Mouse (Mus musculus): ENCODE data around the gene Mapk8ip2. TPM values are rescaled to one million over a fixed set of nuclear protein-coding genes. Genes with fewer than 3 reads are reported as not detected.
A peak's percentile ranks its signal among the peaks of the same experiment; 100 is the strongest.

Gene Mapk8ip2
- polyA plus RNA-seq, 1 experiment: not detected

DNA sequence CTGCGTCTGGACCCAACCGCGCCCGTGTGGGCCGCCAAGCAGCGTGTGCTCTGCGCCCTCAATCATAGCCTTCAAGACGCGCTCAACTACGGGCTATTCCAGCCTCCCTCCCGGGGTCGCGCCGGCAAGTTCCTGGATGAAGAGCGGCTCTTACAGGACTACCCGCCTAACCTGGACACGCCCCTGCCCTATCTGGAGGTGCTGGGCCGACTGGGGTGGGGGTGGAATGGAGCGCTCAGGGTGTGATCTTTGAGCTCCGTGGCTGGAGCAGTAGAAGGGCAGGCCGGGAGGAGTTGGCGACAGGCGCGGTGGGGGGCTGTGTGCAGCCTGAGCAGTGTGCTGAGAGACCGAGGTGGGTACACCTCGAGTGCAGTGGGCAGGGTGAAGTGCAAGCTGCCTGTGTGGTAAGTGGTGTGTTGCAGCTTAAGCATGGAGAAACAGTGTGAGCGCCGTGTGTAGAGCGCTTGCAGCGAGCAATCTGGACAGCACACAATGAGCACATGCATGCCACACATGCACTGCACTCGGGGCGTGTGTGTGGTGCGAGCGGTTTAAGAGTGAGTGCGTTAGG, 46.6 kb downstream of the Mapk8ip2 start:
- Histone ChIP-seq H3ac (ENCODE audit: control insufficient read depth, insufficient read length, low read depth) (no peak overlapping the region), H3K79me2 (ENCODE audit: control insufficient read depth, insufficient read depth) (no peaks in the 10 kb centered on the region), H3K79me3 (ENCODE audit: low read depth) (no peaks in the 10 kb centered on the region), H3K4me3 (ENCODE audit: insufficient read depth, poor library complexity, severe bottlenecking) (peak overlapping the region; percentile 18), H3K27me3 (ENCODE audit: control insufficient read depth, insufficient read depth, insufficient read length) (peaks cover 13% of the 10 kb centered on the region), H3K36me3 (ENCODE audit: control insufficient read depth, insufficient read depth) (no peaks in the 10 kb centered on the region)
- TF ChIP-seq USF1 (IDR thresholded peaks at IDR 0.05; ENCODE audit: low read depth) (no peak), MYOG (IDR thresholded peaks at IDR 0.05; ENCODE audit: control insufficient read depth, extremely low read depth, insufficient read length) (no peak), FOSL1 (IDR thresholded peaks at IDR 0.05; ENCODE audit: insufficient read depth, low read length, poor library complexity, severe bottlenecking) (no peak), CTCF (IDR thresholded peaks at IDR 0.05; ENCODE audit: control insufficient read depth, insufficient read depth, insufficient read length) (no peak), MYOD1 (IDR thresholded peaks at IDR 0.05; ENCODE audit: control insufficient read depth, insufficient read length, low read depth) (no peak), MAX (IDR thresholded peaks at IDR 0.05) (no peak), CEBPB (IDR thresholded peaks at IDR 0.05; ENCODE audit: low read depth) (no peak)

DNA sequence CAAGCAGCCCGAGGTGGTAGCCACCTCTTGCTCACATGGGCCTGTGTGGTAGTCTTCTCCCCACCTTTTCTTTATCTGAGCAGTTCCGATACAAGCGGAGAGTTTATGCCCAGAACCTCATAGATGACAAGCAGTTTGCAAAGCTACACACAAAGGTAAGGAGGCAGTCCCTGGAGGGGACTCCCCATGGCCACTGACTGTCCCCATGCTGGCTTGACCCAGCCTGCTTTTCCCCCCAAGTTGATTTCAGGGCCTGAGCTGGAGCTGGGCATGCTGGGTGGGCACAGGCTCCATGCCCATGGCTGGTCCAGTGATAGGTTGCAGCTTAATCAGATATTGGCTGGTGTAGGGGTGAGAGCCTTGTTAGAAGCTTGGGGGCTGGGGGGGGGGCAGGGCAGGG, 47.6 kb downstream of the Mapk8ip2 start:
- Histone ChIP-seq H3K36me3 (ENCODE audit: control insufficient read depth, insufficient read depth) (no peaks in the 10 kb centered on the region), H3K79me3 (ENCODE audit: low read depth) (no peaks in the 10 kb centered on the region), H3K4me3 (ENCODE audit: insufficient read depth, poor library complexity, severe bottlenecking) (no peak overlapping the region), H3ac (ENCODE audit: control insufficient read depth, insufficient read length, low read depth) (no peak overlapping the region), H3K79me2 (ENCODE audit: control insufficient read depth, insufficient read depth) (no peaks in the 10 kb centered on the region), H3K27me3 (ENCODE audit: control insufficient read depth, insufficient read depth, insufficient read length) (peaks cover 13% of the 10 kb centered on the region)
- TF ChIP-seq MYOG (IDR thresholded peaks at IDR 0.05; ENCODE audit: control insufficient read depth, extremely low read depth, insufficient read length) (no peak), USF1 (IDR thresholded peaks at IDR 0.05; ENCODE audit: low read depth) (no peak), CTCF (IDR thresholded peaks at IDR 0.05; ENCODE audit: control insufficient read depth, insufficient read depth, insufficient read length) (no peak), MAX (IDR thresholded peaks at IDR 0.05) (no peak), FOSL1 (IDR thresholded peaks at IDR 0.05; ENCODE audit: insufficient read depth, low read length, poor library complexity, severe bottlenecking) (no peak), CEBPB (IDR thresholded peaks at IDR 0.05; ENCODE audit: low read depth) (no peak), MYOD1 (IDR thresholded peaks at IDR 0.05; ENCODE audit: control insufficient read depth, insufficient read length, low read depth) (no peak)

DNA sequence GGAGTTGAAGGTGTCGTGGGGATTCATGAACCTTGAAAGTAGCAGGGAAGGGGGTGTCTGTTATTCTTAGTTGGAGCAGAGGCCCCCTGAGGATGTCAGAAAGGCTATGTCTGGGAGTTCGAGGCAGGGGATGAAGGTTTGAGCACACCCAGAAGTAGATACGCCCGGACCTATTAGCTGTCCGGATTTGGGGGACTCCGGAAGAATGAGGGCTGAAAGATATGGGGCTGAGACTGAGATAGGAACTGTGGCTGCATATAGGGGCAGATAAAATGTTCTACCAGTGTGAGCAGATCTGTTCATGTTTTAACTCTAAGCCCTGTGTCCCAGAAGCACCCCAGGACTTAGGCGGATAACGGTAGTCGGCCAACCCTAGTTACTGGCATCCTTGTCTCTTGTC, 51.1 kb downstream of the Mapk8ip2 start:
- Histone ChIP-seq H3ac (ENCODE audit: control insufficient read depth, insufficient read length, low read depth) (no peak overlapping the region), H3K36me3 (ENCODE audit: control insufficient read depth, insufficient read depth) (no peaks in the 10 kb centered on the region), H3K4me3 (ENCODE audit: insufficient read depth, poor library complexity, severe bottlenecking) (no peak overlapping the region), H3K79me3 (ENCODE audit: low read depth) (no peaks in the 10 kb centered on the region), H3K27me3 (ENCODE audit: control insufficient read depth, insufficient read depth, insufficient read length) (peaks cover 10% of the 10 kb centered on the region), H3K79me2 (ENCODE audit: control insufficient read depth, insufficient read depth) (no peaks in the 10 kb centered on the region)
- no peak for TF ChIP-seq USF1 (IDR thresholded peaks at IDR 0.05; ENCODE audit: low read depth)
- TF ChIP-seq MYOD1 (IDR thresholded peaks at IDR 0.05; ENCODE audit: control insufficient read depth, insufficient read length, low read depth): no peak
- TF ChIP-seq CEBPB (IDR thresholded peaks at IDR 0.05; ENCODE audit: low read depth): no peak
- no peak for TF ChIP-seq FOSL1 (IDR thresholded peaks at IDR 0.05; ENCODE audit: insufficient read depth, low read length, poor library complexity, severe bottlenecking)
- TF ChIP-seq MAX (IDR thresholded peaks at IDR 0.05): no peak
- TF ChIP-seq MYOG (IDR thresholded peaks at IDR 0.05; ENCODE audit: control insufficient read depth, extremely low read depth, insufficient read length): no peak
- TF ChIP-seq CTCF (IDR thresholded peaks at IDR 0.05; ENCODE audit: control insufficient read depth, insufficient read depth, insufficient read length): no peak

DNA sequence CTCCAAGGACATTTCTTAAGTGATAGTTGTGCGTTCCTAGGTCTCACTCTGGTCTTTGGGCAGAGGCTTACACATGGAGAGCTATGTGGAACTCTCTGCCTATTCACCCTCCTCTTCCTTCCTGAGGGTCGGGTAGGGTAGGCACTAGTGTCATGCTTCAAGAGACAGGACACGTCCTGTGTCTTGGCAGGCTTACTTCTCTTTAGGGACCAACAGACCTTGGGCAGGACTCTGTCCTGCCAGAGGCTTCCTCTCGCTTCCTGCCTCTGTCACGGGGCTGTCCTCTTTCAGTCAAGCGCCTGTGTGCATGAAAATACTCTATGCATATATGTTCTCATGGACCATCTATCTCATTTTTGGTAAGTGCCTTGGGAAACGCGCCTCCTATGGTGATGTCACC, 54.0 kb downstream of the Mapk8ip2 start:
- peaks cover 10% of the 10 kb centered on the region for H3K27me3 ChIP-seq (ENCODE audit: control insufficient read depth, insufficient read depth, insufficient read length)
- no peak overlapping the region for H3ac ChIP-seq (ENCODE audit: control insufficient read depth, insufficient read length, low read depth)
- no peaks in the 10 kb centered on the region for H3K79me3 ChIP-seq (ENCODE audit: low read depth)
- no peaks in the 10 kb centered on the region for H3K79me2 ChIP-seq (ENCODE audit: control insufficient read depth, insufficient read depth)
- TF ChIP-seq MAX (IDR thresholded peaks at IDR 0.05) (no peak), MYOG (IDR thresholded peaks at IDR 0.05; ENCODE audit: control insufficient read depth, extremely low read depth, insufficient read length) (no peak), MYOD1 (IDR thresholded peaks at IDR 0.05; ENCODE audit: control insufficient read depth, insufficient read length, low read depth) (no peak), FOSL1 (IDR thresholded peaks at IDR 0.05; ENCODE audit: insufficient read depth, low read length, poor library complexity, severe bottlenecking) (no peak), USF1 (IDR thresholded peaks at IDR 0.05; ENCODE audit: low read depth) (no peak), CTCF (IDR thresholded peaks at IDR 0.05; ENCODE audit: control insufficient read depth, insufficient read depth, insufficient read length) (no peak), CEBPB (IDR thresholded peaks at IDR 0.05; ENCODE audit: low read depth) (no peak)
- no peaks in the 10 kb centered on the region for H3K36me3 ChIP-seq (ENCODE audit: control insufficient read depth, insufficient read depth)
- H3K4me3 ChIP-seq (ENCODE audit: insufficient read depth, poor library complexity, severe bottlenecking): no peak overlapping the region

DNA sequence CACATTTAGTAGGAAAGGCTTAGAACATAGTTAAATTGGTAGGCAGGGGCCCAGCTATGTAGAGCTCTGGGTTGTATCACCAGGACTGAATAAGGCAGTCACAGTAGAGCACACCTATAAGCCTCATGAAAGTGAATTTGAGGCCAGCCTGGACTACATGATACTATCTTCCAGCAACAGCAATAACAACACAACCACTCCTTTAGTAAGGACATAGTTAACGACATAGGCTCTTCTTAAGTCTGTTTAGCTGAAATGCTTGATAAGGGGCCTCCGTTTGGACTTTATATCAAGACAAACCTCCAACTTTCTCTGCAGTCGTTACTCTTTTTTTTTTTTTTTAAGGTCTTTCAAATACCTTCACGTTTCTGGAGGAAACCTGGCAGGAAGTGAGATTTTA, 59.0 kb downstream of the Mapk8ip2 start:
- peaks cover 4% of the 10 kb centered on the region for H3K27me3 ChIP-seq (ENCODE audit: control insufficient read depth, insufficient read depth, insufficient read length)
- H3K4me3 ChIP-seq (ENCODE audit: insufficient read depth, poor library complexity, severe bottlenecking): no peak overlapping the region
- H3K79me3 ChIP-seq (ENCODE audit: low read depth): no peaks in the 10 kb centered on the region
- no peaks in the 10 kb centered on the region for H3K79me2 ChIP-seq (ENCODE audit: control insufficient read depth, insufficient read depth)
- H3ac ChIP-seq (ENCODE audit: control insufficient read depth, insufficient read length, low read depth): no peak overlapping the region
- H3K36me3 ChIP-seq (ENCODE audit: control insufficient read depth, insufficient read depth): no peaks in the 10 kb centered on the region
- TF ChIP-seq USF1 (IDR thresholded peaks at IDR 0.05; ENCODE audit: low read depth) (no peak), MAX (IDR thresholded peaks at IDR 0.05) (no peak), MYOD1 (IDR thresholded peaks at IDR 0.05; ENCODE audit: control insufficient read depth, insufficient read length, low read depth) (no peak)

Other genes starting within 250 kb of the Mapk8ip2 start
- 18.4 TPM for gene Ppp6r2, start 242.4 kb upstream of the Mapk8ip2 start, polyA plus RNA-seq (2012; fragmentation: generic; extraction: Trizol)
- gene Sbf1, start 138.6 kb upstream of the Mapk8ip2 start, polyA plus RNA-seq (2012; fragmentation: generic; extraction: Trizol): 143 TPM
- gene Adm2, start 131.2 kb upstream of the Mapk8ip2 start, polyA plus RNA-seq (2012; fragmentation: generic; extraction: Trizol): 7.0 TPM
- not detected for gene Miox, start 119.5 kb upstream of the Mapk8ip2 start, polyA plus RNA-seq (2012; fragmentation: generic; extraction: Trizol)
- gene Lmf2, start 98.3 kb upstream of the Mapk8ip2 start, polyA plus RNA-seq (2012; fragmentation: generic; extraction: Trizol): 95.9 TPM
- gene Ncaph2, start 98.2 kb upstream of the Mapk8ip2 start, polyA plus RNA-seq (2012; fragmentation: generic; extraction: Trizol): 185 TPM
- gene Sco2, start 80.1 kb upstream of the Mapk8ip2 start, polyA plus RNA-seq (2012; fragmentation: generic; extraction: Trizol): 47.6 TPM
- 3.4 TPM for gene Tymp, start 76.9 kb upstream of the Mapk8ip2 start, polyA plus RNA-seq (2012; fragmentation: generic; extraction: Trizol)
- not detected for gene Odf3b, start 74.6 kb upstream of the Mapk8ip2 start, polyA plus RNA-seq (2012; fragmentation: generic; extraction: Trizol)
- not detected for gene Klhdc7b, start 69.0 kb upstream of the Mapk8ip2 start, polyA plus RNA-seq (2012; fragmentation: generic; extraction: Trizol)
- not detected for gene Syce3, start 43.4 kb upstream of the Mapk8ip2 start, polyA plus RNA-seq (2012; fragmentation: generic; extraction: Trizol)
- 2.5 TPM for gene Cpt1b, start 28.1 kb upstream of the Mapk8ip2 start, polyA plus RNA-seq (2012; fragmentation: generic; extraction: Trizol)
- gene C730034F03Rik, start 24.3 kb upstream of the Mapk8ip2 start, polyA plus RNA-seq (2012; fragmentation: generic; extraction: Trizol): 0.33 TPM
- gene Gm44502, start 24.2 kb upstream of the Mapk8ip2 start, polyA plus RNA-seq (2012; fragmentation: generic; extraction: Trizol): 0.06 TPM
- 47.1 TPM for gene Chkb, start 24.0 kb upstream of the Mapk8ip2 start, polyA plus RNA-seq (2012; fragmentation: generic; extraction: Trizol)
- gene Arsa, start 23.5 kb downstream of the Mapk8ip2 start, polyA plus RNA-seq (2012; fragmentation: generic; extraction: Trizol): 22.3 TPM
- gene Shank3, start 45.7 kb downstream of the Mapk8ip2 start, polyA plus RNA-seq (2012; fragmentation: generic; extraction: Trizol): 4.0 TPM
- gene Acr, start 114.4 kb downstream of the Mapk8ip2 start, polyA plus RNA-seq (2012; fragmentation: generic; extraction: Trizol): not detected
- 24.3 TPM for gene Rabl2, start 138.0 kb downstream of the Mapk8ip2 start, polyA plus RNA-seq (2012; fragmentation: generic; extraction: Trizol)

Measured in C2C12 (cell line).